Mouse (Mus musculus) hindbrain, embryonic 11.5 days (tissue): ENCODE results near the gene Vldlr. TPM values are rescaled to one million over a fixed set of nuclear protein-coding genes. Genes with fewer than 3 reads are reported as not detected.

ENCODE experiments used
- ATAC-seq: fragments of 200-750 bp; cut with Nextera tagmentation; 2 replicates; pipeline ENCODE4 v1.8.0; 2017; ENCODE audit warnings: mild to moderate bottlenecking, moderate TSS enrichment, moderate library complexity; ENCODE audit not compliant: low FRiP score
- DNase-seq: peaks from one replicate; pipeline ENCODE4 v3.0.0-alpha.2; 2015; ENCODE audit warnings: low spot score
- H3K27ac ChIP-seq: fragments of 300-500 bp; sonication (generic); 2 replicates; pipeline ENCODE4 v1.5.1; 2014; ENCODE audit warnings: mild to moderate bottlenecking, low read depth, low read length
- H3K27me3 ChIP-seq: fragments of 300-500 bp; sonication (generic); 2 replicates; pipeline ENCODE4 v1.6.1; 2014; ENCODE audit warnings: mild to moderate bottlenecking, low read length, moderate library complexity, mixed read lengths; ENCODE audit not compliant: control insufficient read depth, insufficient read depth
- H3K36me3 ChIP-seq: fragments of 300-500 bp; sonication (generic); 2 replicates; pipeline ENCODE4 v1.6.1; 2014; ENCODE audit warnings: mild to moderate bottlenecking, low read length, moderate library complexity, mixed read lengths; ENCODE audit not compliant: control insufficient read depth, insufficient read depth
- H3K4me1 ChIP-seq: fragments of 300-500 bp; sonication (generic); replicated peaks from 2 replicates; pipeline ENCODE4 v1.6.1; 2014; ENCODE audit warnings: low read length, mixed read lengths; ENCODE audit not compliant: control insufficient read depth, insufficient read depth
- H3K4me2 ChIP-seq: fragments of 300-500 bp; sonication (generic); replicated peaks from 2 replicates; pipeline ENCODE4 v1.6.1; 2014; ENCODE audit warnings: mild to moderate bottlenecking, low read depth, low read length
- H3K4me3 ChIP-seq: fragments of 300-500 bp; sonication (generic); 2 replicates; pipeline ENCODE4 v1.5.1; 2014; ENCODE audit warnings: low read depth, low read length
- H3K9ac ChIP-seq: fragments of 300-500 bp; sonication (generic); 2 replicates; pipeline ENCODE4 v1.6.1; 2014; ENCODE audit warnings: low read depth, low read length
- H3K9me3 ChIP-seq: fragments of 300-500 bp; sonication (generic); 2 replicates; pipeline ENCODE4 v1.6.1; 2016; ENCODE audit warnings: low read length; ENCODE audit not compliant: control insufficient read depth
- WGBS: fragments of 180-500 bp; shearing (Covaris S2); extraction: QIAGEN DNeasy Blood & Tissue Kit; methylation state at CpG from one replicate; pipeline ENCODE4 v1.1.7; 2014; 5-methylcytosine and 5-hydroxymethylcytosine counted together
- polyA plus RNA-seq: library from polyadenylated mRNA; unstranded; fragments of >200 nt; fragmentation: Nextera tagmentation; extraction: Ambion mirVana; gene quantifications from 2 replicates; pipeline ENCODE4 v1.2.1, GENCODE M21; 2014

Vldlr gene
- polyA plus RNA-seq, 1 experiment from 2014 or later: 10.4 TPM

DNA sequence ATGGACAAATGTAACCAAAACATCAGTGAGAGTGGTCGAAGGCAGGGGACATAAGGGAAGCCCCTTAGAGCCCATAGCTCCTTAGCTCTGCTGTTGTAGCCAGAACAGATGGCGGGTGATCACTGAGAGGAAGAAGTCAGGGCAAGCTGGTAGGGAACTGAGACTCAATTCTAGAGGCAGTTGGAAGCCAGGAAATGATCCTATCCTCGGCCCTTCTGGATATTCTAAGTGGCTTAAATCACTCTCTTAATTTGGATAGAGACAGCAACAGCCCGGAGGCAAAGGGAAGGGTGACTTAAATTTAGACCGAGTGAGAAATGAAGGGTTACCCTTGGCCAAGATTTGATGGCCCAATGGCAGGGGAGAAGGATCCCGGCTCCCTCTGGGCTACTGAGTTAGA is 6.8 kb downstream of the Vldlr start:
- no peak for ATAC-seq
- no peaks in the 10 kb centered on the region for H3K4me1 ChIP-seq
- H3K27ac ChIP-seq: no peak overlapping the region
- no peak overlapping the region for H3K4me3 ChIP-seq
- 77% methylated on average over 6 of the region's 6 CpGs for WGBS
- H3K27me3 ChIP-seq: no peaks in the 10 kb centered on the region
- H3K9me3 ChIP-seq: no peaks in the 10 kb centered on the region
- no peak overlapping the region for H3K4me2 ChIP-seq
- no peak overlapping the region for H3K9ac ChIP-seq
- DNase-seq: no peak
- no peaks in the 10 kb centered on the region for H3K36me3 ChIP-seq

DNA sequence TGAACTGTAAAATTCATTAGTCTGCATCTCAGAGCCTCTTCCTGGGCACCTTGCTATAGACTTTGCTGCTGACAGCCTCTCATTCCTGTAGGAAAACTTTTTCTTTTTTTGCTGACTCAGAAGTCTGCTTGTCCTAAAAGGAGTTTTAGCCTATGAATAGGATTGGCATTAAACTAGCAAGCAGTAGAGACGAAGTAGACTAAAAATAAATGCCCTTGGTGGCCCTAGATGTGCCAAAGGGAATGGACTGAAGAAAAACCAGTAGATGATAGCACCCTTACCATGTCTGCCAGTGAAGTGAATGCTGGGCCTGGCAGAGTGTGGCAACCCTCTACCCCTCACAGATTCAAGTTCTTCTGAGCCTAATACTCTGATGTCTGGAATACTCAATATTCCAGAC is 8.1 kb downstream of the Vldlr start:
- WGBS: 80% methylated on average over 1 of the region's 1 CpGs
- Histone ChIP-seq H3K9me3 (no peaks in the 10 kb centered on the region), H3K4me2 (no peak overlapping the region), H3K27me3 (no peaks in the 10 kb centered on the region), H3K4me3 (no peak overlapping the region), H3K4me1 (no peaks in the 10 kb centered on the region), H3K27ac (no peak overlapping the region), H3K36me3 (no peaks in the 10 kb centered on the region), H3K9ac (no peak overlapping the region)
- DNase-seq (no peak), ATAC-seq (no peak)

DNA sequence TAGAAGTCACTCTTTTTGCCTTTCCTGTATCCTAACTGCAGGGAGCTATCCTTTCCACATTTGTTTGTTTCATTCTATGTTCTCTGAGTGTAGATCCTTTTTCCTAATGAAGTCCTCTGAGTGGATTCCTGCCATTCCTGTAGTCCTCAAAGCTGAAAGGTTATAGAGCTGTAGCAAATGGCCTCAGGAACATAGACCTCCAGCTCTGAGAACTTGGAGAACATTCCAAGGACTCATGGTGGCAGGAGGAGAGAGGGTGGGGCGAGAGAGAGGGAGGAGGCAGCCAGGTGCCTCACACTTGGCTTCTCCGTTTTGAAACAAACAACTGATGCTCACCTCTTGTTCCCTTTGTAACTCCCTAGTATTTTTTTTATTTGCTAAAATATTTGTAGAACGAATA is 10.3 kb downstream of the Vldlr start:
- H3K4me2 ChIP-seq: no peak overlapping the region
- DNase-seq (no peak), ATAC-seq (no peak)
- H3K4me1 ChIP-seq: no peaks in the 10 kb centered on the region
- H3K9me3 ChIP-seq: no peaks in the 10 kb centered on the region
- H3K4me3 ChIP-seq: no peak overlapping the region
- WGBS: 71% methylated on average over 3 of the region's 3 CpGs
- H3K36me3 ChIP-seq: no peaks in the 10 kb centered on the region; the same call in 1 of the 2 replicates
- no peaks in the 10 kb centered on the region for H3K27me3 ChIP-seq
- H3K9ac ChIP-seq: no peak overlapping the region
- no peak overlapping the region for H3K27ac ChIP-seq

DNA sequence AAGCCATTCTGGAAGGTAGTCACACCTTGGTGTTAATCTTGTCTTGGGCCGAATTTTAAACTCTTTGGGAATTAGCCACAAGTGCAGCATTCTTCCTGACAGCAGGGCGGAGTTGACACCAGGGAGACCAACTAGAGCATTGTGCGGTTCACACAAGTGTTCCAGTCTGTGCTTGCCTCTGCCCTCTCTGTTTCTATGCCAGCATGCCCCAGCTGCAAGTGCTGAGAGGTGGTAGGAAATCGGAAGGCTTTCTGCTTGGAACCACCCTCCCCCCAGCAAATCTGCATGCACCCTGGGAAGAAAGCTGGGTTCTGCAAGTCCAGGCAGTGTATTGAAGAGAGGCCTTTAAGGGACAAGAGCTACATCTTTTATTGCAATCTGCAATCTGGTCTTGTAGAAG is 10.8 kb downstream of the Vldlr start:
- Histone ChIP-seq H3K4me1 (no peaks in the 10 kb centered on the region), H3K27ac (no peak overlapping the region), H3K9ac (no peak overlapping the region), H3K4me2 (no peak overlapping the region), H3K4me3 (no peak overlapping the region), H3K36me3 (no peaks in the 10 kb centered on the region; the same call in 1 of the 2 replicates), H3K9me3 (no peaks in the 10 kb centered on the region), H3K27me3 (no peaks in the 10 kb centered on the region)
- ATAC-seq (no peak), DNase-seq (no peak)
- WGBS: 62% methylated on average over 4 of the region's 4 CpGs

DNA sequence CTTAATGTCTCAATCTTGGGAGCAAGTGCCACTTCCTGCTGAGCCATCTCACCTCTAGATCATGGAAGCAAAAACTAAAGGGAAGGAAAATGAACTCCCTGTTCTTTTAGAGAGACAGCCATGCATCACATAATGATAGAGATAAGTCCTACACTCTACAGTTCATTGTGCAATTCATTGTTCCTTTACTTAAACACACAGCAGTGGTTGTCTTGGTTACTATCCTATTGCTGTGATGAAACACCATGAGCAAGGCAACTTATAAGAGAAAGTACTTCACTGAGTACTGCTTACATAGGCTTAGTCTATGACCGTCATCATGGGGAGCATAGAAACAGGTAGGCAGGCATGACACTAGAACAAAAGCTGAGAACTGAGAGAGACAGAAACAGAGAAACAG is 12.0 kb downstream of the Vldlr start:
- no peak for DNase-seq
- Histone ChIP-seq H3K4me1 (no peaks in the 10 kb centered on the region), H3K27me3 (no peaks in the 10 kb centered on the region), H3K9ac (no peak overlapping the region), H3K4me3 (no peak overlapping the region), H3K4me2 (no peak overlapping the region), H3K36me3 (no peaks in the 10 kb centered on the region; the same call in 1 of the 2 replicates), H3K27ac (no peak overlapping the region), H3K9me3 (no peaks in the 10 kb centered on the region)
- WGBS: 96% methylated on average over 1 of the region's 1 CpGs
- no peak for ATAC-seq

DNA sequence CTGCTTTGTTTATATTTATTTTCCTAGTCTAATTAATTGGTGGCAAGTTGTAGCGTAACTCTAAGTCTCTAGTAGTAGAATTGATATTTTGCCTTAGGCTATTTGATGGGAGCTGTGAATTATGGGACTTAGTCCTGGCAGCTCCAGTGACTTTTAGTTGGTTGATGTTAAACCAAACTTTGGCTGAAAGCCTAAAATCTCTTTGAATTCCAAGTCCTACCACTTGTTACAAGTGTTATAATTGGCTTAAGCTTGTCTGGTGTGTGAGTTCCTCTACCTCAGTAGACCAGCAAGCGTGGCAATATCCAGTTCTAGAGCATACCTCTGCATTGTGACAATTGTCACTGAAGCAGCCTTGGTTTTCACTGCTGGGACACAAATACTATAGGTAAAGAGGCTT is 17.1 kb downstream of the Vldlr start:
- Histone ChIP-seq H3K9me3 (no peaks in the 10 kb centered on the region), H3K36me3 (no peaks in the 10 kb centered on the region; the same call in 1 of the 2 replicates), H3K4me3 (no peak overlapping the region), H3K9ac (no peak overlapping the region), H3K4me1 (no peaks in the 10 kb centered on the region), H3K4me2 (no peak overlapping the region), H3K27me3 (no peaks in the 10 kb centered on the region), H3K27ac (no peak overlapping the region)
- DNase-seq (no peak), ATAC-seq (no peak)
- 95% methylated on average over 2 of the region's 2 CpGs for WGBS

DNA sequence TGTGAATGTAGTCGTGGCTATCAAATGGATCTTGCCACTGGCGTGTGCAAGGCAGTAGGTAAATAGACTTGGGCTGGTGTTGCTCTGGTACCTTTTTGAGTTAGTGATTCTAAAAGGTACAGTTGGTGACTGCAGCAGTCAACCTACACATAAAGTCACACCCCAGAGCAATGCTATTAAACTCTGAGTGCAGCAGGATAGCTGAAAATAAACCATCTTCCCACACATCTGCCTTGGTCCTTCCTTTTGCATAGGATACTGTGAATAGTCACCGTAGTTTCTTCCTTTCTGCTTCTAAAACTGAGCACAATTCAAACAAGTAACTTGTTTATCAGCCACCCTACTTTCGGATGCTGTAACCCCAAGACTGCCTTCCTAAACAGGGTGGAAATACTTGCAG is 23.6 kb downstream of the Vldlr start:
- no peaks in the 10 kb centered on the region for H3K9me3 ChIP-seq
- H3K9ac ChIP-seq: no peak overlapping the region
- H3K4me2 ChIP-seq: no peak overlapping the region
- H3K4me1 ChIP-seq: no peaks in the 10 kb centered on the region
- 94% methylated on average over 4 of the region's 4 CpGs for WGBS
- no peak for ATAC-seq
- H3K27ac ChIP-seq: no peak overlapping the region
- H3K27me3 ChIP-seq: no peaks in the 10 kb centered on the region
- DNase-seq: no peak
- H3K4me3 ChIP-seq: no peak overlapping the region
- 0 out of 2 replicates have a peak, but pooled peaks cover 3% of the 10 kb centered on the region for H3K36me3 ChIP-seq

DNA sequence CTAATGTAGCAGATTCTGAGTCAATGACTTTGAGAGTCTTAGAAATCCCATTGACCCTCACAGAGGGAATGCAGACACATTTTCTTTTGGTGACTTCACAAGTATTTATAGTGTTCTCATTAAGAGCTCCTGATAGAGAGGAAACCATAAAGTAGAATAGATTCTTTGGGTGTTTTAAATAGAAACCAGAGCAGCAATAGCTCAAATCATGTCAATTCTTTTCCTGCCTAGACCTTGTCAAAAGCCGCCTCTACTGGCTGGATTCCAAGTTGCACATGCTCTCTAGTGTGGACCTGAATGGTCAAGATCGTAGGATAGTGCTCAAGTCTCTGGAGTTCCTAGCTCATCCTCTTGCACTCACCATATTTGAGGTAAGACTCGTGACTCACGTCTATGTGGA is 27.2 kb downstream of the Vldlr start:
- Histone ChIP-seq H3K4me1 (no peaks in the 10 kb centered on the region), H3K4me3 (no peak overlapping the region), H3K9ac (no peak overlapping the region), H3K27me3 (no peaks in the 10 kb centered on the region), H3K36me3 (0 out of 2 replicates have a peak, but pooled peaks cover 5% of the 10 kb centered on the region), H3K27ac (no peak overlapping the region), H3K4me2 (no peak overlapping the region), H3K9me3 (no peaks in the 10 kb centered on the region)
- ATAC-seq (no peak), DNase-seq (no peak)
- WGBS: 96% methylated on average over 4 of the region's 4 CpGs

DNA sequence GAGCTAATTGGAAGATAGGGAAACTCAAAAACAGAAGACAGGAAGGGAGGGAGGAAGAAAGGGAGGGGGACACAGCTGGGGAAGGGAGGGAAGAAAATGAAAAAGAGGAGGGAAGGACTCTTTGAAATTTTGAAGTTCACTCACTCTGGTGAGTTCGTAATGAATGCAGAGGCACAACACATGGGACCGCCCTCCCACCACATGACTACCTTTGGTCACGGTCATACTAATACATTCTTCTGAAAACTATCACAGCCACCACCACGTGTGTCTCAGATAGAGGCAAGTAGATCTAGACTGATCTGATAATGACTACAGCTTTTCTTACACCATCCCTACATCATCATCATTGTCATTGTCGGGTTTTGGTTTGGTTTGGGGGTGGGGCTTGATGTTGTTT is 38.5 kb downstream of the Vldlr start:
- DNase-seq (no peak), ATAC-seq (no peak)
- 90% methylated on average over 5 of the region's 5 CpGs for WGBS

More for the DNA sequence above, 38.5 kb downstream of the Vldlr start:
- Histone ChIP-seq H3K27ac (no peak overlapping the region), H3K9me3 (no peaks in the 10 kb centered on the region), H3K36me3 (no peaks in the 10 kb centered on the region), H3K27me3 (no peaks in the 10 kb centered on the region), H3K4me2 (no peak overlapping the region), H3K4me3 (no peak overlapping the region), H3K4me1 (no peaks in the 10 kb centered on the region), H3K9ac (no peak overlapping the region)
